9 mouse cellular contexts compared by ENCODE assay signal in the genomic region with DNA sequence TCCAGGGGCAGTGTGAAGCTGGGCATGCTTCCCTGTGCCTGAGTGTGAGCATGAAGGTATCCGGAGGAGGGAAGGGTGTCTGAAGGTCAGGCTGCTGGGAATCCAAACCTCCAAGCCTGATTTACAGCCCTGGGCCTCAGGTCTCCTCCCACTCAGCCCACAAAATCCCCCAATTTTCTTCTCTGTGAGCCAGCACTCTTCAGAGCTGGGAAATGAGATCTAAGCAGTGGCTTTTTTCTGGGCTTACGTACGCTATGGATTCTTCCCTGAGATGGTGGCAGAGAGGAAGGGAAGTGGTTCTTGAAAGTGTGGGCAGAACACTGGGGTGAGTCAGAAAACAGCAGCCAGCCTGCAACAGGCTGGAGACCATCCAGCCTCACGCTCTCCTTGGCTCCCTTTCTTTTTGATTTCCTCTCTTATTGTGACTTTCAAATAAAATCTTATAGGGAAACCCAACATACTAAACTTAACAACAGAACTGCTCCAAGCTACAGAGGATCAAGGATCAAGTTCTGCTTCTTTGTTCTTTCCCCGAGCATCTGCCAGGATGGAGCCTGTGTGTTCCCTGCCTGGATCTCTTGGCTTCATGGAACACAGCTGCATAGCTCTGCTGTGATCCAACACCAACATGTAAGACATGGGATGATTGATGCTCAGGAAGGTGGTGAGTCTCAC.
DNase-seq lines count a peak whose midpoint lies in the region; ATAC-seq lines count a peak whose summit lies in the region.
"Had no signal": no experiment of that assay in that cellular context is flagged by ENCODE, and none has a peak within 500 bp of the region (broad histone marks: within the 10 kb centered on the region; RNA-seq: fewer than 3 reads in every experiment).

No protein-coding gene starts in this region.

- DNase-seq in left cerebral cortex, postnatal 25 days (ENCODE audit: low spot score in 2 of 2): peak; percentile 48 to 81
- DNase-seq in left cerebral cortex, postnatal 4 days: no peak
- peak; percentile 72 for DNase-seq in adipocyte (ENCODE audit: low spot score)
- DNase-seq in heart, embryonic 10.5 days (ENCODE audit: low spot score): no peak
- no peak for DNase-seq in cerebellum, adult 11-12 months
- no peak for DNase-seq in gastrocnemius, adult 8-10 months (ENCODE audit: low spot score in 2 of 2)
- DNase-seq in c-Kit-positive CD71-positive TER-119-positive erythroid progenitor cells, embryonic 14.5 days (ENCODE audit: low spot score): no peak
- DNase-seq: cerebellum, adult 18-20 months had no signal

- WGBS in heart, embryonic 10.5 days: 61% methylated on average over 5 of the region's 5 CpGs

- peaks cover 13% of the 10 kb centered on the region for H3K4me1 ChIP-seq in heart, embryonic 10.5 days

- no peaks in the 10 kb centered on the region for H3K36me3 ChIP-seq in heart, embryonic 10.5 days

- intact Hi-C loops in left cerebral cortex, postnatal 25 days (cut with DNase I): loop anchor here (1.0 to 2.0 kb wide), 3 partner anchors 25 to 81 kb away; no protein-coding TSS in a partner anchor
- intact Hi-C loops in left cerebral cortex, postnatal 4 days (cut with DNase I): no loop called here

- H3K4me3 ChIP-seq in heart, embryonic 10.5 days: no peak overlapping the region

- no peaks in the 10 kb centered on the region for H3K9me3 ChIP-seq in heart, embryonic 10.5 days

- peak overlapping the region; percentile 69 for H3K27ac ChIP-seq in heart, embryonic 10.5 days

- peaks cover 15% of the 10 kb centered on the region for H3K27me3 ChIP-seq in heart, embryonic 10.5 days (ENCODE audit: insufficient read depth, poor library complexity, severe bottlenecking)

- peak; percentile 38 for ATAC-seq in megakaryocyte, adult 5-6 weeks (ENCODE audit: poor library complexity, severe bottlenecking)

Comparison
In these comparisons a context has a peak if more than half of its experiments do, and no peak if none do; other contexts are left out.
1. DNase-seq: peak in left cerebral cortex, postnatal 25 days (2 of 2) and adipocyte (single experiment); none in left cerebral cortex, postnatal 4 days (single experiment), heart, embryonic 10.5 days (single experiment), cerebellum, adult 11-12 months (single experiment), gastrocnemius, adult 8-10 months (0 of 2) and c-Kit-positive CD71-positive TER-119-positive erythroid progenitor cells, embryonic 14.5 days (single experiment).